Mouse (Mus musculus) urinary bladder, postnatal 10 days (tissue): Measurements from ENCODE around the gene Dicer1.

ENCODE experiments used
- DNase-seq: peaks from one replicate; pipeline ENCODE4 v3.0.0; 2022; ENCODE audit warnings: low spot score

The Dicer1 gene

GRCm38 (mm10) chr12:104677371-104677924, 74.3 kb downstream of the Dicer1 start:
- DNase-seq: no peak

- no peak for DNase-seq
Observed at GRCm38 (mm10) chr12:104676535-104677370, 75.0 kb downstream of the Dicer1 start.

GRCm38 (mm10) chr12:104672976-104673375, 78.8 kb downstream of the Dicer1 start:
- no peak for DNase-seq

GRCm38 (mm10) chr12:104672406-104672805, 79.3 kb downstream of the Dicer1 start:
- DNase-seq: no peak

GRCm38 (mm10) chr12:104667846-104668245, 83.9 kb downstream of the Dicer1 start:
- DNase-seq: no peak

GRCm38 (mm10) chr12:104665951-104666350, 85.8 kb downstream of the Dicer1 start:
- no peak for DNase-seq

- no peak for DNase-seq
Observed at GRCm38 (mm10) chr12:104665521-104665920, 86.2 kb downstream of the Dicer1 start.

- no peak for DNase-seq
Observed at GRCm38 (mm10) chr12:104656146-104656545, 95.6 kb downstream of the Dicer1 start.

GRCm38 (mm10) chr12:104655006-104655405, 96.7 kb downstream of the Dicer1 start:
- DNase-seq: no peak

- no peak for DNase-seq
Observed at GRCm38 (mm10) chr12:104652021-104652420, 99.7 kb downstream of the Dicer1 start.

- no peak for DNase-seq
Observed at GRCm38 (mm10) chr12:104651269-104651668, 100.5 kb downstream of the Dicer1 start.

GRCm38 (mm10) chr12:104650510-104651260, 101.1 kb downstream of the Dicer1 start:
- DNase-seq: no peak

GRCm38 (mm10) chr12:104648366-104648765, 103.4 kb downstream of the Dicer1 start:
- no peak for DNase-seq

GRCm38 (mm10) chr12:104642337-104642736, 109.4 kb downstream of the Dicer1 start:
- no peak for DNase-seq

- DNase-seq: no peak
Observed at GRCm38 (mm10) chr12:104640934-104641333, 110.8 kb downstream of the Dicer1 start.

GRCm38 (mm10) chr12:104638156-104638555, 113.6 kb downstream of the Dicer1 start:
- DNase-seq: no peak
